Mouse (Mus musculus) heart, embryonic 14.5 days (tissue): ENCODE measurements at regions not wholly inside any gene's neighbourhood (a gene's known extent, or its start where the extent isn't known, plus 50 kb on each side); places are given as distances from the start of the nearest gene placed in this dataset.

Source experiments
- ATAC-seq: fragments of 200-750 bp; cut with Nextera tagmentation; 2 replicates; pipeline ENCODE4 v1.8.0; 2017; ENCODE audit warnings: low read depth, moderate TSS enrichment; ENCODE audit not compliant: insufficient number of reproducible peaks, insufficient read depth, low FRiP score
- H3K27ac ChIP-seq, 2 experiments: fragments of 200-500 bp in 1 of 2; fragments of 300-500 bp in 1 of 2; sonication (generic) in 1 of 2; replicated peaks in 1 of 2; 2 replicates each; pipeline ENCODE4 v1.5.1; 2012 to 2014; ENCODE audit warnings: low read depth in 2 of 2, low read length in 2 of 2, control low read depth in 1 of 2, mild to moderate bottlenecking in 1 of 2, mixed read lengths in 1 of 2; ENCODE audit not compliant: control insufficient read depth in 1 of 2, insufficient read depth in 1 of 2
- H3K27me3 ChIP-seq: fragments of 300-500 bp; sonication (generic); 2 replicates; pipeline ENCODE4 v1.6.1; 2014; ENCODE audit warnings: mild to moderate bottlenecking, low read length, control low read depth; ENCODE audit not compliant: control insufficient read depth, insufficient read depth
- H3K36me3 ChIP-seq: fragments of 300-500 bp; sonication (generic); 2 replicates; pipeline ENCODE4 v1.6.1; 2014; ENCODE audit warnings: mild to moderate bottlenecking, control low read depth, low read length, mixed read lengths; ENCODE audit not compliant: control insufficient read depth, insufficient read depth
- H3K4me1 ChIP-seq, 2 experiments: fragments of 200-500 bp in 1 of 2; fragments of 300-500 bp in 1 of 2; sonication (generic) in 1 of 2; 2 replicates each; pipeline ENCODE4 v1.6.1; 2012 to 2014; ENCODE audit warnings: low read length in 2 of 2, control low read depth in 1 of 2, mixed read lengths in 1 of 2; ENCODE audit not compliant: control insufficient read depth in 2 of 2, insufficient read depth in 2 of 2
- H3K4me2 ChIP-seq: fragments of 300-500 bp; sonication (generic); 2 replicates; pipeline ENCODE4 v1.6.1; 2014; ENCODE audit warnings: mild to moderate bottlenecking, low read length
- H3K4me3 ChIP-seq, 2 experiments: fragments of 200-500 bp in 1 of 2; fragments of 300-500 bp in 1 of 2; sonication (generic) in 1 of 2; 2 replicates each; pipeline ENCODE4 v1.5.1; 2012 to 2014; ENCODE audit warnings: low read length in 2 of 2, mild to moderate bottlenecking in 2 of 2, control low read depth in 1 of 2, low read depth in 1 of 2, moderate library complexity in 1 of 2; ENCODE audit not compliant: control insufficient read depth in 1 of 2, insufficient read depth in 1 of 2
- H3K9ac ChIP-seq: fragments of 300-500 bp; sonication (generic); 2 replicates; pipeline ENCODE4 v1.6.1; 2014; ENCODE audit warnings: mild to moderate bottlenecking, low read length
- H3K9me3 ChIP-seq: fragments of 300-500 bp; sonication (generic); 2 replicates; pipeline ENCODE4 v1.6.1; 2016; ENCODE audit warnings: low read length, control low read depth; ENCODE audit not compliant: control insufficient read depth
- WGBS: fragments of 180-500 bp; shearing (Covaris S2); extraction: QIAGEN DNeasy Blood & Tissue Kit; methylation state at CpG from one replicate; pipeline ENCODE4 v1.1.7; 2014; 5-methylcytosine and 5-hydroxymethylcytosine counted together

- Histone ChIP-seq H3K9me3 (0 out of 2 replicates have a peak, but pooled peaks cover 4% of the 10 kb centered on the region), H3K27ac (no peak overlapping the region), H3K36me3 (no peaks in the 10 kb centered on the region), H3K4me2 (no peak overlapping the region), H3K4me1 (no peaks in the 10 kb centered on the region; a peak in 1 of 4 replicates), H3K9ac (no peak overlapping the region), H3K4me3 (no peak overlapping the region), H3K27me3 (no peaks in the 10 kb centered on the region)
- no peak for ATAC-seq
- WGBS = 87% methylated on average over 7 of the region's 7 CpGs
Measured at GRCm38 (mm10) chr3:148385712-148386111, 604.6 kb downstream of the Adgrl2 start.

DNA sequence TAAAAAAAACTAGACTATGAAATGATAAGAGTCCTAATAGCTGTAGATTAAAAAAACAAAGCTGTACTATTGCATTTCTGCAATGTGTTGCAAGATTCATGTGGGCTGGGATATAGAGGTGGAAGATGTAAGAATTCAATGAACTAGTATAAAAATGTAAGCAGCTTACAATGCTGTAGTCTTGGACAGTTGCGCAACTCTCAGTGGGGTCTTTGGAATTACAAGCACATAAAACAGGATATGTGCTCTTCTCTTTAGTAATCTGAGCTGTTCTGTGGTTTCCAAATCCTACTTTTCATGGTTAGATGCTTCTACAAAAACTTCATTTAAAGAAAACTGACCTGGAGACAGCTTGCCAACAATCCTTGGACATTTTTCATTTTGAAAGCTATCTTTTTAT, 609.3 kb downstream of the Adgrl2 start:
- no peaks in the 10 kb centered on the region for H3K4me1 ChIP-seq
- H3K9ac ChIP-seq = no peak overlapping the region
- H3K4me3 ChIP-seq = no peak overlapping the region
- H3K27me3 ChIP-seq = no peaks in the 10 kb centered on the region
- H3K27ac ChIP-seq = no peak overlapping the region
- no peak overlapping the region for H3K4me2 ChIP-seq
- no peak for ATAC-seq
- 92% methylated on average over 1 of the region's 1 CpGs for WGBS
- 0 out of 2 replicates have a peak, but pooled peaks cover 4% of the 10 kb centered on the region for H3K9me3 ChIP-seq
- H3K36me3 ChIP-seq = no peaks in the 10 kb centered on the region

- Histone ChIP-seq H3K36me3 (no peaks in the 10 kb centered on the region), H3K27me3 (no peaks in the 10 kb centered on the region), H3K27ac (no peak overlapping the region), H3K4me3 (no peak overlapping the region), H3K4me1 (no peaks in the 10 kb centered on the region), H3K4me2 (no peak overlapping the region), H3K9ac (no peak overlapping the region), H3K9me3 (no peaks in the 10 kb centered on the region)
- WGBS = 88% methylated on average over 5 of the region's 5 CpGs
- no peak for ATAC-seq
Measured at GRCm38 (mm10) chr3:148363331-148363730, 627.0 kb downstream of the Adgrl2 start.

GRCm38 (mm10) chr3:148362453-148362864, 627.9 kb downstream of the Adgrl2 start:
- H3K4me1 ChIP-seq = no peaks in the 10 kb centered on the region
- H3K27ac ChIP-seq = no peak overlapping the region
- no peak overlapping the region for H3K4me2 ChIP-seq
- H3K9ac ChIP-seq = no peak overlapping the region
- no peak overlapping the region for H3K4me3 ChIP-seq
- 43% methylated on average over 2 of the region's 2 CpGs for WGBS
- H3K27me3 ChIP-seq = no peaks in the 10 kb centered on the region
- H3K36me3 ChIP-seq = no peaks in the 10 kb centered on the region
- no peak for ATAC-seq
- no peaks in the 10 kb centered on the region for H3K9me3 ChIP-seq

- H3K4me1 ChIP-seq = peaks cover 8 to 15% of the 10 kb centered on the region in 2 experiments
- WGBS = 18% methylated on average over 10 of the region's 10 CpGs
- no peaks in the 10 kb centered on the region for H3K36me3 ChIP-seq
- H3K9ac ChIP-seq = no peak overlapping the region
- H3K9me3 ChIP-seq = no peaks in the 10 kb centered on the region
- ATAC-seq = peak; percentile 64; the same call in 1 of the 2 replicates
- peak overlapping the region; percentile 45 for H3K4me2 ChIP-seq
- peak overlapping the region; percentile 35 to 50; a peak in 1 of 4 replicates for H3K27ac ChIP-seq
- H3K4me3 ChIP-seq = no peak overlapping the region
- no peaks in the 10 kb centered on the region for H3K27me3 ChIP-seq
Measured at GRCm38 (mm10) chr3:148343633-148344361, 646.6 kb downstream of the Adgrl2 start.

- 8% methylated on average over 3 of the region's 3 CpGs for WGBS
- H3K9me3 ChIP-seq = no peaks in the 10 kb centered on the region
- H3K9ac ChIP-seq = no peak overlapping the region
- no peak overlapping the region for H3K4me3 ChIP-seq
- ATAC-seq = no peak
- H3K4me1 ChIP-seq = peaks cover 8 to 15% of the 10 kb centered on the region in 2 experiments
- H3K4me2 ChIP-seq = peak overlapping the region; percentile 45
- H3K36me3 ChIP-seq = no peaks in the 10 kb centered on the region
- no peaks in the 10 kb centered on the region for H3K27me3 ChIP-seq
- peak overlapping the region in 1 of 2 experiments; percentile 35; a peak in 1 of 4 replicates for H3K27ac ChIP-seq
Measured at GRCm38 (mm10) chr3:148343256-148343632, 647.1 kb downstream of the Adgrl2 start.

DNA sequence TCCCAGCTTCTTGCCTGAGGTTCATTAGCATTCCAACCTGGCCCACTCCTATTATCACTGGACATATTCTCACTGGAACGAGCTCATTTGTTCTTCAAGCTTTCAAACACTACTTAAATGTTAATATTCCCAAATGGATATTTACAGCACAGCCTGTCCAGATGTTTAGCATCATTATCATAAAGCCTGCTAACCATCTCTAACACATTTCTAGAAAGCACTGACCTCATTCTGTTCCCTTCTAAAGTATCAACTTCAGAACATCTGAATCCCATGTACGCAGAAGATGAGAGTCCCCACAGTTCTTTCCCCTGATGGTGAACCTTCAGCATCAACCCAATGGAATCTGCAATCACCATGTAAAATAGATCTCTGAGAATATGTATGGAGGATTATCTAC, 651.1 kb downstream of the Adgrl2 start:
- H3K36me3 ChIP-seq = no peaks in the 10 kb centered on the region
- H3K4me2 ChIP-seq = no peak overlapping the region
- peaks cover 10 to 20% of the 10 kb centered on the region in 2 experiments for H3K4me1 ChIP-seq
- H3K27ac ChIP-seq = no peak overlapping the region
- H3K9me3 ChIP-seq = no peaks in the 10 kb centered on the region
- no peak for ATAC-seq
- 72% methylated on average over 2 of the region's 2 CpGs for WGBS
- no peak overlapping the region for H3K9ac ChIP-seq
- H3K27me3 ChIP-seq = no peaks in the 10 kb centered on the region
- no peak overlapping the region for H3K4me3 ChIP-seq

DNA sequence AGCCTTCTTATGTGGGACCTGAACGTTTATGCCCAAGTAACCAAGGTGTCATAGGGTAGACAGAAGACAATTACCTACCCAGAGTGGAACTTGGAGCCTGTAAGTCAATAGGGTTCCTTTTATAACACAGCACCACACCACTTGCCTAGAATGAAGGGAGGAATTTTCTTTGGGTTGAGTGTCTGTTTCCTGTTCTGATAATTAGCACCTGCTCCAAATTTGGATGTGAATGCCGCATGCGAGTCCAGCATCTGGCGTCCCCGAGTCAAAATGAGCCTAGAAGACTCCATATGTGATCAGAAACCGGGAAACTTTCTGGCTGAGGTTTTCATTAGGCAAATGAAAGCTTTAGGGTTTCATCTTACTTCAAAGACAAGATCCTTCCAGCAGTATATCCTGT, 653.7 kb downstream of the Adgrl2 start:
- Histone ChIP-seq H3K4me3 (no peak overlapping the region), H3K9me3 (no peaks in the 10 kb centered on the region), H3K9ac (no peak overlapping the region), H3K27ac (no peak overlapping the region), H3K4me1 (peaks cover 2 to 5% of the 10 kb centered on the region in 2 experiments; a peak in 2 of 4 replicates), H3K27me3 (no peaks in the 10 kb centered on the region), H3K4me2 (peak overlapping the region; percentile 56; the same call in 1 of the 2 replicates), H3K36me3 (no peaks in the 10 kb centered on the region)
- no peak for ATAC-seq
- WGBS = 58% methylated on average over 6 of the region's 6 CpGs
